Mouse (Mus musculus) heart, embryonic 15.5 days (tissue): ENCODE measurements around the gene Gpr33. TPM values are rescaled to one million over a fixed set of nuclear protein-coding genes. Genes with fewer than 3 reads are reported as not detected.

Experiments
- ATAC-seq: fragments of 200-750 bp; cut with Nextera tagmentation; replicated peaks from 2 replicates; pipeline ENCODE4 v1.8.0; 2017; ENCODE audit warnings: low read depth, moderate TSS enrichment; ENCODE audit not compliant: insufficient number of reproducible peaks, insufficient read depth, low FRiP score
- H3K27ac ChIP-seq: fragments of 300-500 bp; sonication (generic); 2 replicates; pipeline ENCODE4 v1.5.1; 2015; ENCODE audit warnings: mild to moderate bottlenecking, inconsistent platforms
- H3K27me3 ChIP-seq: fragments of 300-500 bp; sonication (generic); 2 replicates; pipeline ENCODE4 v1.6.1; 2015; ENCODE audit warnings: inconsistent platforms
- H3K36me3 ChIP-seq: fragments of 300-500 bp; sonication (generic); 2 replicates; pipeline ENCODE4 v1.6.1; 2015; ENCODE audit warnings: mild to moderate bottlenecking, inconsistent platforms
- H3K4me1 ChIP-seq: fragments of 300-500 bp; sonication (generic); replicated peaks from 2 replicates; pipeline ENCODE4 v1.6.1; 2015; ENCODE audit warnings: inconsistent platforms
- H3K4me2 ChIP-seq: fragments of 300-500 bp; sonication (generic); 2 replicates; pipeline ENCODE4 v1.6.1; 2015; ENCODE audit warnings: inconsistent platforms, mild to moderate bottlenecking, moderate library complexity
- H3K4me3 ChIP-seq: fragments of 300-500 bp; sonication (generic); 2 replicates; pipeline ENCODE4 v1.5.1; 2015; ENCODE audit warnings: mild to moderate bottlenecking, inconsistent platforms
- H3K9ac ChIP-seq: fragments of 300-500 bp; sonication (generic); 2 replicates; pipeline ENCODE4 v1.6.1; 2015; ENCODE audit warnings: mild to moderate bottlenecking, inconsistent platforms
- H3K9me3 ChIP-seq: fragments of 300-500 bp; sonication (generic); replicated peaks from 2 replicates; pipeline ENCODE4 v1.6.1; 2016; ENCODE audit warnings: inconsistent platforms
- WGBS: fragments of 180-500 bp; shearing (Covaris S2); methylation state at CpG from one replicate; pipeline ENCODE4 v1.1.7; 2015; ENCODE audit warnings: mixed read lengths; 5-methylcytosine and 5-hydroxymethylcytosine counted together
- polyA plus RNA-seq: library from polyadenylated mRNA; unstranded; fragments of >200 nt; fragmentation: Nextera tagmentation; extraction: Ambion mirVana; gene quantifications from 2 replicates; pipeline ENCODE4 v1.2.1, GENCODE M21; 2015

Gpr33 gene
- polyA plus RNA-seq, 1 experiment from 2014 or later: not detected

GRCm38 (mm10) chr12:52009928-52010629 is 17.8 kb downstream of the Gpr33 start:
- Histone ChIP-seq H3K9me3 (no peaks in the 10 kb centered on the region), H3K4me1 (no peaks in the 10 kb centered on the region; the same call in 1 of the 2 replicates), H3K36me3 (no peaks in the 10 kb centered on the region), H3K9ac (no peak overlapping the region), H3K27ac (no peak overlapping the region), H3K4me3 (no peak overlapping the region), H3K4me2 (no peak overlapping the region), H3K27me3 (no peaks in the 10 kb centered on the region)
- no peak for ATAC-seq
- 67% methylated on average over 15 of the region's 15 CpGs for WGBS

- H3K27ac ChIP-seq: peak overlapping the region; percentile 58
- no peaks in the 10 kb centered on the region for H3K9me3 ChIP-seq
Measured at GRCm38 (mm10) chr12:52006633-52006994, 21.2 kb downstream of the Gpr33 start.

GRCm38 (mm10) chr12:52005877-52006632 is 21.8 kb downstream of the Gpr33 start, which contains the start of gene Dtd2:
TSS of gene Dtd2 (minus strand) at chr12:52006501.
- ATAC-seq: peak; percentile 96

More at GRCm38 (mm10) chr12:52006633-52006994, 21.2 kb downstream of the Gpr33 start:
- 44% methylated on average over 5 of the region's 5 CpGs for WGBS
- Histone ChIP-seq H3K4me2 (peak overlapping the region; percentile 80), H3K36me3 (no peaks in the 10 kb centered on the region), H3K4me1 (no peaks in the 10 kb centered on the region; the same call in 1 of the 2 replicates), H3K4me3 (peak overlapping the region; percentile 86), H3K27me3 (no peaks in the 10 kb centered on the region), H3K9ac (no peak overlapping the region)
- peak; percentile 37; the same call in 1 of the 2 replicates for ATAC-seq

GRCm38 (mm10) chr12:52002746-52003145 is 25.1 kb downstream of the Gpr33 start:
- no peaks in the 10 kb centered on the region for H3K9me3 ChIP-seq
- peaks cover 17% of the 10 kb centered on the region for H3K36me3 ChIP-seq
- 89% methylated on average over 3 of the region's 3 CpGs for WGBS
- no peak overlapping the region for H3K4me2 ChIP-seq
- no peak overlapping the region for H3K9ac ChIP-seq
- H3K27me3 ChIP-seq: no peaks in the 10 kb centered on the region
- H3K4me3 ChIP-seq: no peak overlapping the region
- no peaks in the 10 kb centered on the region; the same call in 1 of the 2 replicates for H3K4me1 ChIP-seq
- ATAC-seq: no peak
- H3K27ac ChIP-seq: no peak overlapping the region

More at GRCm38 (mm10) chr12:52005877-52006632, 21.8 kb downstream of the Gpr33 start, which contains the start of gene Dtd2:
- peak within 1 kb of the TSS; percentile 75 for H3K27ac ChIP-seq
- 2% methylated on average over 46 of the region's 46 CpGs for WGBS
- peak within 1 kb of the TSS; percentile 84 for H3K9ac ChIP-seq
- peak within 1 kb of the TSS; percentile 80 for H3K4me2 ChIP-seq
- peak within 1 kb of the TSS; percentile 86 for H3K4me3 ChIP-seq
- H3K36me3 ChIP-seq: no peaks in the 10 kb centered on the region
- H3K4me1 ChIP-seq: no peaks in the 10 kb centered on the region; the same call in 1 of the 2 replicates
- H3K27me3 ChIP-seq: no peaks in the 10 kb centered on the region
- H3K9me3 ChIP-seq: no peaks in the 10 kb centered on the region

- H3K4me2 ChIP-seq: no peak overlapping the region
- H3K36me3 ChIP-seq: peaks cover 26% of the 10 kb centered on the region
- H3K27me3 ChIP-seq: no peaks in the 10 kb centered on the region
- WGBS: 16% methylated on average over 4 of the region's 4 CpGs
- H3K4me1 ChIP-seq: no peaks in the 10 kb centered on the region; the same call in 1 of the 2 replicates
- H3K4me3 ChIP-seq: no peak overlapping the region
- no peak overlapping the region for H3K9ac ChIP-seq
- no peak for ATAC-seq
- H3K9me3 ChIP-seq: no peaks in the 10 kb centered on the region
- H3K27ac ChIP-seq: no peak overlapping the region
Measured at GRCm38 (mm10) chr12:52001544-52001943, 26.3 kb downstream of the Gpr33 start.

GRCm38 (mm10) chr12:51998366-51998932 is 29.4 kb downstream of the Gpr33 start:
- no peak overlapping the region for H3K4me3 ChIP-seq
- 72% methylated on average over 9 of the region's 9 CpGs for WGBS
- ATAC-seq: no peak
- no peaks in the 10 kb centered on the region for H3K4me1 ChIP-seq
- no peak overlapping the region for H3K4me2 ChIP-seq
- peaks cover 31% of the 10 kb centered on the region for H3K36me3 ChIP-seq
- H3K27ac ChIP-seq: no peak overlapping the region
- H3K9me3 ChIP-seq: no peaks in the 10 kb centered on the region
- no peak overlapping the region for H3K9ac ChIP-seq
- H3K27me3 ChIP-seq: no peaks in the 10 kb centered on the region

GRCm38 (mm10) chr12:51995738-51996536 is 31.9 kb downstream of the Gpr33 start:
- peaks cover 31% of the 10 kb centered on the region for H3K36me3 ChIP-seq
- no peak overlapping the region for H3K27ac ChIP-seq
- H3K4me3 ChIP-seq: no peak overlapping the region
- no peaks in the 10 kb centered on the region for H3K27me3 ChIP-seq
- no peaks in the 10 kb centered on the region for H3K4me1 ChIP-seq
- no peaks in the 10 kb centered on the region for H3K9me3 ChIP-seq
- no peak overlapping the region for H3K9ac ChIP-seq
- 83% methylated on average over 1 of the region's 1 CpGs for WGBS
- H3K4me2 ChIP-seq: no peak overlapping the region
- no peak for ATAC-seq

GRCm38 (mm10) chr12:51990629-51991028 is 37.2 kb downstream of the Gpr33 start:
- H3K9me3 ChIP-seq: no peaks in the 10 kb centered on the region
- H3K36me3 ChIP-seq: peaks cover 5% of the 10 kb centered on the region
- ATAC-seq: no peak
- H3K27me3 ChIP-seq: no peaks in the 10 kb centered on the region
- H3K4me2 ChIP-seq: no peak overlapping the region
- H3K9ac ChIP-seq: no peak overlapping the region
- 65% methylated on average over 2 of the region's 2 CpGs for WGBS
- no peak overlapping the region for H3K4me3 ChIP-seq
- H3K27ac ChIP-seq: no peak overlapping the region
- peaks cover 5% of the 10 kb centered on the region; the same call in 1 of the 2 replicates for H3K4me1 ChIP-seq

- H3K4me1 ChIP-seq: peaks cover 10% of the 10 kb centered on the region; the same call in 1 of the 2 replicates
- H3K9me3 ChIP-seq: no peaks in the 10 kb centered on the region
- ATAC-seq: no peak
- H3K27ac ChIP-seq: no peak overlapping the region
- no peaks in the 10 kb centered on the region; the same call in 1 of the 2 replicates for H3K36me3 ChIP-seq
- 79% methylated on average over 5 of the region's 5 CpGs for WGBS
- no peak overlapping the region for H3K9ac ChIP-seq
- H3K27me3 ChIP-seq: no peaks in the 10 kb centered on the region
- H3K4me3 ChIP-seq: no peak overlapping the region
- no peak overlapping the region for H3K4me2 ChIP-seq
Measured at GRCm38 (mm10) chr12:51988536-51988935, 39.3 kb downstream of the Gpr33 start.

GRCm38 (mm10) chr12:51985826-51986225 is 42.0 kb downstream of the Gpr33 start:
- H3K4me3 ChIP-seq: no peak overlapping the region
- no peak for ATAC-seq
- H3K27me3 ChIP-seq: no peaks in the 10 kb centered on the region
- no peak overlapping the region for H3K27ac ChIP-seq
- H3K9me3 ChIP-seq: no peaks in the 10 kb centered on the region
- no peak overlapping the region for H3K9ac ChIP-seq
- H3K36me3 ChIP-seq: no peaks in the 10 kb centered on the region; the same call in 1 of the 2 replicates
- no peak overlapping the region for H3K4me2 ChIP-seq
- 46% methylated on average over 4 of the region's 4 CpGs for WGBS
- H3K4me1 ChIP-seq: peaks cover 10% of the 10 kb centered on the region; the same call in 1 of the 2 replicates
